Mouse (Mus musculus): Measurements from ENCODE around the gene Oosp3. TPM values are rescaled to one million over a fixed set of nuclear protein-coding genes. Genes with fewer than 3 reads are reported as not detected.

Gene Oosp3
- not detected for total RNA-seq (2021)
- long read RNA-seq, experiment 1 = 0 reads
- long read RNA-seq, experiment 2 = 0 reads

DNA sequence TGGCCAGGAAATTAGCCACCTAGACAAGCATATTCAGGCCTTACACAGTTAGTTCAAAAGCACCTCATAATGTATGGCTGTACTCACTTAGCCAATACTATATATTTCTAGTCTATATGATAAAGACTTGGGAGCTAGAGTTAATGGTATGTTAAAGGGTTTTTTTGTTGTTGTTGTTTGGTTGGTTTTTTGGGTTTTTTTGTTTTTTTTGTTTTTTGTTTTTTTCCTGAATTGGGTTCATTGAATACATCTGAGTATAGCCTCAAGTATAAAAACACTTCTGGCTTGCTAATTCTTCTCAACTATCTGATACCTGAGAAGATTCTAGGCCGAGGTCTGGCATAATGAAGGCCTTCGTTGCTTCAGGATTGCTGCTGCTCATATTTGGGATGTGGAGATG lies at the start of gene Oosp3:
TSS of gene Oosp3 (plus strand) at position 301 of the 400 bp plus-strand sequence.
- TF ChIP-seq CTCF (conservative IDR thresholded peaks at IDR 0.05) = no peak
- Histone ChIP-seq H3K4me3 (no peak within 1 kb of the TSS), H3K27ac (no peak within 1 kb of the TSS)
- no peak for DNase-seq (ENCODE audit: low spot score in 2 of 2)

DNA sequence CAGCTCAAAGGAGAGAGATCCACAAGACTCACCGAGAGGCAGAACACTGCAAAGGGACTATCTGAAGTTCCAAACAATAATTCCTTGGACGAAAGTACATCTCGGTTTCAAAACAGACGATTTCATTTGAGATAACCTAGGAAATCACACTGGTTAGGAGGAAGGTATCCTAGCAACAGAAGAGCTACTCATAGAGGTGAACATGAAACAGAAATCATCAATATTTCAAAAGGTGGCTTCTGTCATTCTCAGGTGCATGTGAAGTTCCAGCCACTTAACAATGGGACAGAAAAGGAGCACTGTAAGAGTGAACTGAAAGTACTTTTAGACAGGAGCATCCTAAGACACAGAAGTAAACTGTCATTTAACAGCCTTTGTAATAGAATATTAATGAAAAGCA lies 47.3 kb upstream of the Oosp3 start:
- DNase-seq (ENCODE audit: low spot score in 2 of 2) = no peak
- H3K4me3 ChIP-seq = no peak overlapping the region
- H3K27ac ChIP-seq = no peak overlapping the region
- no peak for TF ChIP-seq CTCF (conservative IDR thresholded peaks at IDR 0.05)

DNA sequence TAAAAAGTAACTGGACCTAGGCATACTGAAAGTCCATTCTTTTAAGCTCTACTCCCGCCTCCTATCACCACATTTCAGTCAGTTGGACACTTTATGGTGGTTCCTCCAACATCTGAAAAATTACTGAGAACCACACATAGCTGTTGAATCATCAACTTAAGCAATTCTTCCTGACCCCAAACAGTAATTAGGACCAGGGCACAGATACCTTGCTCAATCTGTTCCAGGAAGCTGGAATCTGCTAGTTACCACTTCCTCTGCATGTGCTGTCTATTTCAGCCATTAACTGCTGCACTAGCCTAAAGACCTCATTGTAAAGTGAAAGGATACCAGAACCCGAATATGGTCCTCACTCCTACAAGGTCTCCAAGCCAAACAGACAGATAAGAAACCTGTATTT lies 37.7 kb upstream of the Oosp3 start:
- Histone ChIP-seq H3K27ac (no peak overlapping the region), H3K4me3 (no peak overlapping the region)
- DNase-seq (ENCODE audit: low spot score in 2 of 2) = no peak
- TF ChIP-seq CTCF (conservative IDR thresholded peaks at IDR 0.05) = no peak

DNA sequence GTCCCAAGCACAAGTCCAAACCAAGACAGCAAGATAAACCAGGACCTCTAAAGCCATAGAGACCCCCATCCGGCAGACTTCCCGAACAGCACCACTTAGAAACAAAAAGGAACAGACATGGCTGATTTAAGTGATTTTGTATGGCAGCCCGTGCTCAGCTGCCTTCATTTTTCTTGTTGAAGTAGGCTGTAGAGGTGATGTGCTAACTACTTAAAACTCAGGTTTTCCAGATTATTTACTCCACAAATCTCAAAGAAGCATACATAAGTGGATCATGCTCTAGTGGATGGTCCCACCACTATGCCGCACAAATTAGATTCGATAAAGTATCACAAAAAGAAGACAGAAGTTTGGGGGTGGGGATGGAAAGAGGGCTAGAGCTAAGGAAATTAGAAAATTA lies 36.4 kb upstream of the Oosp3 start, which contains the start of gene Oosp2:
TSS of gene Oosp2 (minus strand) at position 101 of the 400 bp plus-strand sequence.
- Histone ChIP-seq H3K4me3 (no peak within 1 kb of the TSS), H3K27ac (no peak within 1 kb of the TSS)
- no peak for TF ChIP-seq CTCF (conservative IDR thresholded peaks at IDR 0.05)
- no peak for DNase-seq (ENCODE audit: low spot score in 2 of 2)

DNA sequence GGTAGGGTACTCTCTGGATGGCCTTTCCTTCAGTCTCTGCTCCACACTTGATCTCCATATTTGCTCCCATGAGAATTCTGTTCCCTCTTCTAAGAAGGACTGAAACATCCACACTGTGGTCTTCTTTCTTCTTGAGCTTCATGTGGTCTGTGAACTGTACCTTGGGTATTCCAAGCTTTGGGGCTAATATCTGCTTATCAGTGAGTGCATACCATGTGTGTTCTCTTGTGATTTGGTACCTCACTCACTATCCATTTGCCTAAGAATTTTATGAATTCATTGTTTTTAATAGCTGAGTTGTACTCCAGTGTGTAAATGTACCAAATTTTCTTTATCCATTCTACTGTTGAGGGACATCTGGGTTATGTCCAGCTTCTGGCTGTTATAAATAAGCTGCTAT lies 35.3 kb upstream of the Oosp3 start:
- no peak for TF ChIP-seq CTCF (conservative IDR thresholded peaks at IDR 0.05)

DNA sequence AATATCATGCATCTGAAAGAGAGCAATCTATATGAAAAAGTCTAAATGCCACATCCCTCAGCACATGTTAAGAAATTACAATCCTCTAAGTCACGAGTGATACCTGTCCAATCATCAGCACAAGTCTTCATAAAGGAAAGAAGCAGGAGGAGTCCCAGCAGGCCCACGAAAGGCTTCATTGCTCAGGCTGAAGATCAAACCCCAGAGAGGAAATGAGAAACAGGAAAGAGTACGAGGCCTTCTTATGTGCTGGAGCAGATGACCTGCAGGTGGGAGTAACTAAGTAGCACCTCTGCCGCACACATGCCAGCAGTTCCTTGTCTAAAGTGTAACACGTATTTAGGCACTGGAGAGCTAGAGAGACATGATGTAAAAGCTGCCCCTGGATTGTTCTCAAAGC lies 6.0 kb upstream of the Oosp3 start, which contains the start of gene Oosp1:
TSS of gene Oosp1 (minus strand) at position 312 of the 400 bp plus-strand sequence.
- Histone ChIP-seq H3K4me3 (no peak within 1 kb of the TSS), H3K27ac (no peak within 1 kb of the TSS)
- DNase-seq (ENCODE audit: low spot score in 2 of 2) = no peak
- TF ChIP-seq CTCF (conservative IDR thresholded peaks at IDR 0.05) = no peak

More for the DNA sequence above, 35.3 kb upstream of the Oosp3 start:
- H3K4me3 ChIP-seq = no peak overlapping the region
- no peak overlapping the region for H3K27ac ChIP-seq
- no peak for DNase-seq (ENCODE audit: low spot score in 2 of 2)

DNA sequence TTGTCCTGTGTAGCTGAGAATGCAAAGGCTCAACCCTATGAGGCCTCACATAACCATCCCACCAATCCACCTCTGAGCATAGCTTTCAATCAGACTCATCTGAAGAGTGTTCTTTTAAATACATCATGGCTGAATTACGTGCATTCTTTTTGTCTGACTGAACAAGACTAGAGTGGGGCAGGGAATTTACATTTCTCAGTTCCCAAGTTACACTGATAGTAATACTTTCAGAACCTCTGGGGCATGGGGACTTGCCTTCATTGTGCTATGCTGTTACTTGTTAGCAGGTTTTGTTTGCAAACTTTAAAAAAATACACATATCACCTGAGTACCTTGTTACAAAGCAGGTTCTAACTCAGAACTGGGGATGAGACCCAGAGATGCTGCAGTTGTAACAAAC lies 5.4 kb upstream of the Oosp3 start:
- H3K27ac ChIP-seq = no peak overlapping the region
- TF ChIP-seq CTCF (conservative IDR thresholded peaks at IDR 0.05) = no peak
- no peak for DNase-seq (ENCODE audit: low spot score in 2 of 2)
- no peak overlapping the region for H3K4me3 ChIP-seq

DNA sequence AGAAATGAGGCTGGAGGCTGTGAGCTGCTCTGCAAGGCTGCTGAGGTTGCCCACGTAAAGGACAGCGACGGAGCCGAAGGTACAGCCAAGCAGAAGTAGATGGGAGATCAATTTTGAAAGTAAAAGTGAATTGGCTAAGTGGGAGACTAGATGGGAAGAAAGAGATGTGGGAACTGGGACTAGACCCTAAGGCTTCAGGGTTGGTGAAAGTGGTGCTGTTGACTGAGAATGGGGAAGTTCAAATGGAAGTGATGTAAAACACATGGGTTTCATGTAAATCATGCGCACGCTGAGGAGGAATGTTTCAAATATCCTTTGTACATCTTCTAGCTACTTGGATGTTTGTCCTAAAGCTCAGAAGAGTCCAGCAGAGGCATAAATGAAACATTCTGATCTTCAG lies 1.5 kb downstream of the Oosp3 start:
- Histone ChIP-seq H3K4me3 (no peak overlapping the region), H3K27ac (no peak overlapping the region)
- no peak for TF ChIP-seq CTCF (conservative IDR thresholded peaks at IDR 0.05)
- DNase-seq (ENCODE audit: low spot score in 2 of 2) = no peak

DNA sequence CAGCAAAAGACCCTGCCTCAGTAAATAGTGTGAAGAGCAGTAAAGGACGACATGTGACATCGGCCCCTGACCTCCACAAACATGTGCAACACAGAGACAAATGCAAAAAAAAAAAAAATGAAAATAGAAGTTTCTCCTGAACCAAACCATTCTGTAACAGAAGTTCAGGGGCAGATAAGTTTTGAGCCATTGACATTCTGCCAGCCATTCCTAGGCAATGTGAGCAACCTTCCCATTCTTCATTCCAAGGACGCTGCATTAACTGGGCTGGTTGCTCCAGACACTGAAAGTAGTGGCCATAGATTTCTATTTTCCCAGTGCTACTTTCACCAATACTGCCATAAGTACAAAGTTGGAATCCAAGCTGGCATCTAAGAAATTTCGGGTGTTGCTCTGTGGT lies 15.6 kb downstream of the Oosp3 start:
- no peak for DNase-seq (ENCODE audit: low spot score in 2 of 2)
- Histone ChIP-seq H3K27ac (no peak overlapping the region), H3K4me3 (no peak overlapping the region)
- TF ChIP-seq CTCF (conservative IDR thresholded peaks at IDR 0.05) = no peak

DNA sequence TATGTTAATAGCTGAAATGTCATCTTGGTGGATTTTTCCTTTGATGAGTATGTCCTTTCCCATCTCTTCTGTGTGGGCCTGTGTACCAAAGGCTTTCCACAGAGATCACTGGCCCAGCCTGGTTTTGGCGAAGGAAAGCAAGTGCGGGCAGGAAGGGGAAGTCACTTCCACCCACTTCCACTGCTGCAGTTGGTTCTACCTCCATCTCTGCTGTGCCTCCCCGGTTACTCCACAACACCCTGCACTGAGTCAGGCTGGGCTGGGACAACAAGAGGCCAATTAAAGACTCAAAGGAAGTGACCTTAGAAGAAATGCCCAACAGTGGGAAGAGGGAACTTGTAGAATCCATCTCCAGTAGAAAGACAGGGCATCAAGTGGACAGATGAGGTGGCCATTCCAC lies 23.2 kb downstream of the Oosp3 start:
- no peak for DNase-seq (ENCODE audit: low spot score in 2 of 2)
- H3K4me3 ChIP-seq = no peak overlapping the region
- no peak for TF ChIP-seq CTCF (conservative IDR thresholded peaks at IDR 0.05)
- no peak overlapping the region for H3K27ac ChIP-seq

DNA sequence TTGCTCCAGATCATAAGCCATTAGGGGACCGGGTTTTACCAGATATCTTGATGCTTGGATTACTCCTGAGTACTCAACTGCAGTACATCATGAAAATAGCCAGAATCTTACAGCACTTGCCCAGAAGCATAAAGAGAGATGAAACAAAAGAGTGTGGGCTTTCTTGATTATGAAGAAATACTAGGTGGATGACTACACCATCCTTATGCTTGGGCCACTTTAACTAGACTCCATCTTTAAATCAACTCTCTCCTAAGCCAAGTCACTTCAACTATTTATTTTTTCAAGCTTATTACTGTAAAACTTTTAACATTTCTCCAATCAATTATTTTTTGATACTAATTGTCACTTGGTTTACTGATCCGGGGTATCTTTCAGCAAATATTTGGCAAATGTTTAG lies 27.0 kb downstream of the Oosp3 start:
- H3K4me3 ChIP-seq = no peak overlapping the region
- TF ChIP-seq CTCF (conservative IDR thresholded peaks at IDR 0.05) = no peak
- no peak overlapping the region for H3K27ac ChIP-seq
- DNase-seq (ENCODE audit: low spot score in 2 of 2) = no peak

DNA sequence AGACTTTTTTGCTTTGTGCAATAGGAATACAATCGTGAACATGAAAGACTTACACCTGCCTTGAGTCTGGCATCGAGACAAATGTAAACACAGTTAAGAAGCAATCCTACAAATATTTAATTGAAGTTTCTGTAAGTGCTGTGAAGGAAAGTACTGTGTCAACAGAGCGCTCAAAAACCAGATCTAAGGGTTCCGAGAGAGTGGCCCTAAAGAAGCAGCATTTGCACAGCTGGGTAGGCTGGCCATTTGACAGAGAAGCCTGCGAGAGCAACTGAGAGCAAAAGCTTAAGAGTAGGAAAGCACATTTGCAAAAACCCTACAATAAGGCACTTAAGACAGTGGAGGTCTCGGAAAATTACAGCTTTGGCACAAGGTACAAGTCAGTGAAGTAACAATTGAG lies 27.4 kb downstream of the Oosp3 start:
- no peak overlapping the region for H3K4me3 ChIP-seq
- no peak for TF ChIP-seq CTCF (conservative IDR thresholded peaks at IDR 0.05)
- DNase-seq (ENCODE audit: low spot score in 2 of 2) = no peak
- H3K27ac ChIP-seq = no peak overlapping the region

DNA sequence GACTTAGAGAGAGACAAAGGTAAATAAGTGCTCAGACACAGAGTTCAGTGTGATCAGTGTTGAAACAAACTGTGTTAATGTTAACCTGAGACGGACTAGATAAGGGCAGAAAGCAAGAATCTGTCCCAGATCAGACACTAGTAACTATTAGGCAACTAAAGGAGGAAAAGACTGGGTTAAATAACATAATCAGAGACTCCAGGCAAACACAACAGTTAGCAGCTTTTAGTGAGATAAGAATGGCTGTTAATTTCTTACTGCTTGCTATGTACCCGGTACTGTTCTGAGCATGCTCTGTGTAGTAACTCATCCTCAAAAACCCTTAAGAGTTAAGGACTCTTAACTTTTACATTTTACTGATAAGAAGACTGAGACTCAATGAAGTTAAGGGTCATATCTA lies 29.1 kb downstream of the Oosp3 start:
- DNase-seq (ENCODE audit: low spot score in 2 of 2) = no peak
- Histone ChIP-seq H3K4me3 (no peak overlapping the region), H3K27ac (no peak overlapping the region)
- no peak for TF ChIP-seq CTCF (conservative IDR thresholded peaks at IDR 0.05)

DNA sequence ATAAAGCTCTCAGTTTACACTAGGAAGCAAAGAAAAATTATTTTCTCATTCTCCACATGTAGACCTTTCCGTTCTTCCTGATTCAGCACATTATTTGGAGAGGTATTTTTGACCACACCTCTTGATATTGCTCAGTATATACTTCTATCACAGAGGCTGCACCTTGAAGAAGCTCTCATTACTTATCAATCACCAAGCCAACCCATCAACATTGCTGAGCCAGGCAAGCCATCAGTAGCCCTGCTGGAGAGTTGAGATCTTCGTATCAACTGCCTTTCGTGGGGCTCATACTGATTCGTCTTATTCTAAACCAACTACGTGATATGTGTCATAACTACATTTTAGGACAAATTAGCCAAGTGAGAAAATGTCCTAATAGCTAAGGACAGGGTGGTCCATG lies 30.4 kb downstream of the Oosp3 start:
- H3K27ac ChIP-seq = no peak overlapping the region
- DNase-seq (ENCODE audit: low spot score in 2 of 2) = no peak
- TF ChIP-seq CTCF (conservative IDR thresholded peaks at IDR 0.05) = no peak
- no peak overlapping the region for H3K4me3 ChIP-seq

DNA sequence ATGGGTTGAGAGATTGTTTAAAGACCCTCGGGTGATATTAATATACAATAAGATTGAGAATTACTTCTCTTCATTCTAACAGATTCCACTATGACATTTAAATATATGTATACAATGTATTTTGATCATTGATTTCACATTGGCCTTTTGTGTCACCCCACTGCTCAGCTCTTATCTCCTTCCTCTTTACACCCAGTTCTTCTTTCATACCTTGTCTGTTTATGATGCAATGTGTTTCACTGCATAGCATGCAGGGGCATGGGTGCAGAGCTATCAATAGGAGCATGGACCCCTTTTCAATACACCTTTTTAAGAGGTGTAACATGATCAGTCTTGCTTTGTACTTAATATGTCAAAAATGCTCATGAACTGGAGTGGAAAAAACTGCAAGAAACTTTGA lies 33.4 kb downstream of the Oosp3 start:
- Histone ChIP-seq H3K4me3 (no peak overlapping the region), H3K27ac (no peak overlapping the region)
- TF ChIP-seq CTCF (conservative IDR thresholded peaks at IDR 0.05) = no peak
- no peak for DNase-seq (ENCODE audit: low spot score in 2 of 2)
